Mouse (Mus musculus) embryonic facial prominence, embryonic 12.5 days (tissue): ENCODE data around the gene Fam3c. TPM values are rescaled to one million over a fixed set of nuclear protein-coding genes. Genes with fewer than 3 reads are reported as not detected.

Experiments
- ATAC-seq: fragments of 200-750 bp; cut with Nextera tagmentation; 2 replicates; pipeline ENCODE4 v1.8.0; 2017; ENCODE audit not compliant: insufficient number of reproducible peaks, insufficient read depth, low FRiP score, low TSS enrichment
- H3K27ac ChIP-seq: fragments of 300-500 bp; sonication (generic); 2 replicates; pipeline ENCODE4 v1.5.1; 2016; ENCODE audit warnings: mild to moderate bottlenecking
- H3K27me3 ChIP-seq: fragments of 300-500 bp; sonication (generic); 2 replicates; pipeline ENCODE4 v1.6.1; 2016; ENCODE audit warnings: mild to moderate bottlenecking, moderate library complexity
- H3K36me3 ChIP-seq: fragments of 300-500 bp; sonication (generic); 2 replicates; pipeline ENCODE4 v1.6.1; 2016; ENCODE audit warnings: mild to moderate bottlenecking
- H3K4me1 ChIP-seq: fragments of 300-500 bp; sonication (generic); 2 replicates; pipeline ENCODE4 v1.6.1; 2016
- H3K4me2 ChIP-seq: fragments of 300-500 bp; sonication (generic); replicated peaks from 2 replicates; pipeline ENCODE4 v1.6.1; 2016; ENCODE audit warnings: mild to moderate bottlenecking, moderate library complexity
- H3K4me3 ChIP-seq: fragments of 300-500 bp; sonication (generic); 2 replicates; pipeline ENCODE4 v1.5.1; 2016; ENCODE audit warnings: mild to moderate bottlenecking
- H3K9ac ChIP-seq: fragments of 300-500 bp; sonication (generic); 2 replicates; pipeline ENCODE4 v1.6.1; 2016; ENCODE audit warnings: mild to moderate bottlenecking, moderate library complexity
- H3K9me3 ChIP-seq: fragments of 300-500 bp; sonication (generic); 2 replicates; pipeline ENCODE4 v1.6.1; 2016; ENCODE audit warnings: mild to moderate bottlenecking, moderate library complexity
- WGBS: fragments of 180-500 bp; shearing (Covaris S2); methylation state at CpG from one replicate; pipeline ENCODE4 v1.1.7; 2016; 5-methylcytosine and 5-hydroxymethylcytosine counted together
- polyA plus RNA-seq: library from polyadenylated mRNA; unstranded; fragments of >200 nt; fragmentation: Nextera tagmentation; extraction: Ambion mirVana; gene quantifications from 2 replicates; pipeline ENCODE4 v1.2.1, GENCODE M21; 2016

The Fam3c gene
- 45.4 and 49.3 TPM in 2 replicates for polyA plus RNA-seq

DNA sequence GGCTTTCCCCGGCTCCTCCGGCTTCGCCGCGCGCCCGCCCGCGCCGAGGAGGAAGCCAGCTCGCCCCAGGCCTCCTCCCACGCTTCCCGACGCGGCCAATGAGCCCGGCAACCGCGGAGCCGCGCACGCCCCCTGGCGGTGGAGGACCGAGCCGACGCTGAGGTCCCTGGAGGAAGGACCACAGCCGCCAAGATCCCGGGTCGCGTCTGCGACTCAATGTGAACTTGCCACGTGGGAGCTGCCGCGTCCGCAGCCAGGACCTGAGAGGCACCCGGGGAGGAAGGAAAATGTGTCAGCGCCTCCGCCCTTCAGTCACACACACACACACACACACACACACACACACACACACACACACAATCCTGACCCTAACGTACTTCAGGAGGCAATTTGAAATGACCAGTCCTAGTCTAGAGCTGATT, at the start of gene Fam3c:
TSS of gene Fam3c (minus strand) at position 158 of the 422 bp plus-strand sequence.
- Histone ChIP-seq H3K4me3 (peak within 1 kb of the TSS; percentile 75), H3K9ac (peak within 1 kb of the TSS; percentile 81), H3K27me3 (no peaks in the 10 kb centered on the region), H3K4me1 (peaks cover 6% of the 10 kb centered on the region), H3K36me3 (no peaks in the 10 kb centered on the region), H3K4me2 (peak within 1 kb of the TSS; percentile 55), H3K9me3 (no peaks in the 10 kb centered on the region), H3K27ac (peak within 1 kb of the TSS; percentile 83)
- ATAC-seq, result peak; percentile 94
- under 1% methylated on average over 36 of the region's 38 CpGs for WGBS

GRCm38 (mm10) chr6:22405021-22405420, 49.0 kb upstream of the Fam3c start:
- 83% methylated on average over 3 of the region's 3 CpGs for WGBS

GRCm38 (mm10) chr6:22403736-22404135, 47.7 kb upstream of the Fam3c start:
- Histone ChIP-seq H3K27ac (no peak overlapping the region), H3K27me3 (no peaks in the 10 kb centered on the region), H3K4me2 (no peak overlapping the region), H3K4me1 (no peaks in the 10 kb centered on the region), H3K36me3 (no peaks in the 10 kb centered on the region), H3K9ac (no peak overlapping the region), H3K9me3 (no peaks in the 10 kb centered on the region), H3K4me3 (no peak overlapping the region)
- no peak for ATAC-seq
- 66% methylated on average over 5 of the region's 5 CpGs for WGBS

More at GRCm38 (mm10) chr6:22405021-22405420, 49.0 kb upstream of the Fam3c start:
- H3K9ac ChIP-seq, result no peak overlapping the region
- H3K27ac ChIP-seq, result no peak overlapping the region
- no peaks in the 10 kb centered on the region for H3K27me3 ChIP-seq
- no peaks in the 10 kb centered on the region for H3K4me1 ChIP-seq
- H3K4me3 ChIP-seq, result no peak overlapping the region
- no peak overlapping the region for H3K4me2 ChIP-seq
- no peak for ATAC-seq
- no peaks in the 10 kb centered on the region for H3K36me3 ChIP-seq
- H3K9me3 ChIP-seq, result no peaks in the 10 kb centered on the region

DNA sequence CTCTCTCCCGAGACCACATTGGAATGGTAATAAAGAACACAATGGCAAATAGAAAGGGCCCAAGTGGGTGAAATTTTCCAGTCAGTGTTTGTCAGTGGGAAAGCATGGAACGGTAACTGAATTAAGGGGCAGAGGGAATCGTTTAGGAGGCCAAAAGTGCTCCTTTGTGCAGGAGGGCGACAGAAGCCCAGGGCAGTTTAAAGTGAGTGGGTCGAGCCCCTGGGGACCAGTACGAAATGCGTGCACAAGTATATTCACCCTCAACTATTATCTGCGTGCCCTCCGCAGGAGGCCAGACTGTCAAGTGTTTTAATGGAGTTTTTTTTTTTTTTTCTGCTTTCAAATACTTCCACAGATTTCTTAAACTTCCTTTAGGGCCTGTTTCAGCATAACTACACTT, 47.3 kb upstream of the Fam3c start:
- Histone ChIP-seq H3K4me3 (no peak overlapping the region), H3K4me1 (no peaks in the 10 kb centered on the region), H3K36me3 (no peaks in the 10 kb centered on the region), H3K27me3 (no peaks in the 10 kb centered on the region), H3K27ac (no peak overlapping the region), H3K9me3 (no peaks in the 10 kb centered on the region), H3K4me2 (no peak overlapping the region), H3K9ac (no peak overlapping the region)
- no peak for ATAC-seq
- 38% methylated on average over 9 of the region's 9 CpGs for WGBS

DNA sequence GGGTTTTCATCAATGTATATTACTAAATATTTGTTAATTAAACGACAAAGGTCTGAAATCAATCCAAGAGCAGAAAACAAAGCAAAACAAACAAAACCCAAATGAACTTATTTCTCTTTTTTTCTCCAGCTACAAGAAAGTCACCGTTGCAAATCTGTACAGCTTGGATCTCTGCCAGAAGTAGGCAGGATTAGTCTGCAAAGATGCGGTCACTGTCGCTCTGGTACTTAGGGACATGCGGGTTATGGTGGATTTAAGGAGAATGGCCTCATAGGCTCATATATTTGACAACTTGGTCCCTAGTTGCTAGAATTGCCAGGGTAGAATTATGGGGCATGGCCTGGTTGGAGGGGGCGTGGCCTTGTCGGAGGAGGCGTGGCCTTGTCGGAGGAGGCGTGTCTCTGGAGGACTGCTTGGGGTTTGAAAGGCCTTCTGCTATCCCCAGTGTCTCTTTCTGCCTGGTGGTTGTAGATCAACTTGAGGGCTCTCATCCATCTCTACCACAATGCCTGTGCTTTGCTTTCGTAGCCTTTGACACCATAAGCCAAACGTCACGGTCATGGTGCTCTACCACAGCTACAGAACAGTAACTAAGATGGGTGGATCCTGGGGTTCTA, 46.6 kb upstream of the Fam3c start:
- no peaks in the 10 kb centered on the region for H3K4me1 ChIP-seq
- H3K27ac ChIP-seq, result no peak overlapping the region
- H3K4me3 ChIP-seq, result no peak overlapping the region
- ATAC-seq, result no peak
- no peak overlapping the region for H3K4me2 ChIP-seq
- H3K27me3 ChIP-seq, result no peaks in the 10 kb centered on the region
- 78% methylated on average over 13 of the region's 13 CpGs for WGBS
- no peaks in the 10 kb centered on the region for H3K9me3 ChIP-seq
- H3K36me3 ChIP-seq, result no peaks in the 10 kb centered on the region
- no peak overlapping the region for H3K9ac ChIP-seq

GRCm38 (mm10) chr6:22402037-22402436, 46.0 kb upstream of the Fam3c start:
- Histone ChIP-seq H3K9ac (no peak overlapping the region), H3K27me3 (no peaks in the 10 kb centered on the region), H3K27ac (no peak overlapping the region), H3K4me1 (no peaks in the 10 kb centered on the region), H3K4me2 (no peak overlapping the region), H3K9me3 (no peaks in the 10 kb centered on the region), H3K36me3 (no peaks in the 10 kb centered on the region), H3K4me3 (no peak overlapping the region)
- WGBS, result 84% methylated on average over 5 of the region's 5 CpGs
- ATAC-seq, result no peak

DNA sequence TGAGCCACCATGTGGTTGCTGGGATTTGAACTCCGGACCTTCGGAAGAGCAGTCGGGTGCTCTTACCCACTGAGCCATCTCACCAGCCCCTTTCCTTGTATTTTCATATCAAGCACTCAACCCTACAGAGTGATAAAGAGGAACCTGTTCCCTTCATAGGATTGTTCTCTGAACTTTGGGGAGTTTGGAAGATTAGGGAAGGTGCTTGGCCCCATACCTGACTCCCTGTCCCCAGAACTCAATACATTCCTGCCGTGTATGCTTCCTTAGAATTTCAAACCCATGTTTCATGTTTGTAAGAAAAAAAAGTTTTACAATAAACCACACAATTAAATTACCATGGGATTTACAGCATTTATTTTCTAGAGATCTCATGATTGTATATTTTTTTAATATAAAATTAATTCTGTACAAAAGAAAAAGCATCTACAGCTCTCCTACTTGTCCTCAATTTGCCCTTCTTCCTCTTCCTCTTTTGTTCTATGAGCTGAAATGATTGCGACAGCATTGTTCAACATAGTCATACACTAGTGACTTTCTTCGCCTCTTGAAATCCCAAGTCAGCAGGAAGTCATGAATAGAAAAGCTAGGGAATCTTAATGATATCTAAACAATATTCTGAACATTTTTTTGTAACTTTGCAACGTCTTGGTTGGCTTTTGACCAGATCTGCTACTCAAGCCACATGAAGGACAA, 42.2 kb upstream of the Fam3c start:
- Histone ChIP-seq H3K9me3 (no peaks in the 10 kb centered on the region), H3K4me3 (no peak overlapping the region), H3K9ac (no peak overlapping the region), H3K4me2 (no peak overlapping the region), H3K4me1 (no peaks in the 10 kb centered on the region), H3K27me3 (no peaks in the 10 kb centered on the region), H3K27ac (no peak overlapping the region), H3K36me3 (no peaks in the 10 kb centered on the region)
- WGBS, result 89% methylated on average over 7 of the region's 7 CpGs
- ATAC-seq, result no peak

GRCm38 (mm10) chr6:22395207-22395606, 39.2 kb upstream of the Fam3c start:
- 72% methylated on average over 3 of the region's 3 CpGs for WGBS
- H3K27ac ChIP-seq, result no peak overlapping the region
- H3K4me1 ChIP-seq, result no peaks in the 10 kb centered on the region
- no peak overlapping the region for H3K9ac ChIP-seq
- no peaks in the 10 kb centered on the region for H3K36me3 ChIP-seq
- H3K4me2 ChIP-seq, result no peak overlapping the region
- no peaks in the 10 kb centered on the region for H3K9me3 ChIP-seq
- no peaks in the 10 kb centered on the region for H3K27me3 ChIP-seq
- H3K4me3 ChIP-seq, result no peak overlapping the region
- no peak for ATAC-seq

DNA sequence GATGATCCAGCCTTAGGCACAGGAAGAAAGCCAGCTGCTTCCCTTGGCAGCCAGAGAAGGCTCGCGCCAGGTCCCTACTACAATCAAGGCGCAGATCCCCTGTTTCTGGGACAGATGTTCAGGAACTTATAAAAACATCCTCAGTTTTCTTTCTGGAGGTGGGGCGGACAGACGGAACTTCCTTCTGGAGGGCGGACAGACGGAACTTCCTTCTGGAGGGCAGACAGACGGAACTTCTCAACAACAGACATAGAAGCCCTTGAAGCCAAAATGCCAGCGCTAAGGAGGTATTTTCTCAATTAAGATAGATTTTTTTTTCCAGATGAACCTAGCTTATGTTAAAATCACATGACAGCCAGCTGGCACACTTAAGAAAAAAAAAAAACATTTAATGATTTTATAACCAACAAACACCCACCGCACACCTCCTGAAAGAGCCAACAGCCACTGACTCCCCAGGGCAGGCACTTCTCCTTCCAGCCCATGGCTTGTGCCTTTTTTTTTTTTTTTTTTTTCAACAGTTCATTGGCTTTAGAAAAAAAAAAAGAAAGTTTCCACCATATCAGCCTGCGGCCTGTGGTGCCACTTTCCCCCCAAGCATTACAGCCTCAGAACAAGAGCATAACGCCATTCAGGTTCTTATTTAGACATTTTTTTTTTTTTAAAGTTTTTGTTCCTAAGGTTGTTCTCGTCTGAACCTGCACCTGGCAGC, 34.8 kb upstream of the Fam3c start:
- H3K27ac ChIP-seq, result no peak overlapping the region
- no peaks in the 10 kb centered on the region for H3K27me3 ChIP-seq
- H3K9ac ChIP-seq, result no peak overlapping the region
- no peak overlapping the region for H3K4me3 ChIP-seq
- no peaks in the 10 kb centered on the region for H3K9me3 ChIP-seq
- WGBS, result 68% methylated on average over 13 of the region's 13 CpGs
- no peak for ATAC-seq
- no peak overlapping the region for H3K4me2 ChIP-seq
- H3K4me1 ChIP-seq, result no peaks in the 10 kb centered on the region
- H3K36me3 ChIP-seq, result no peaks in the 10 kb centered on the region

GRCm38 (mm10) chr6:22385254-22385870, 29.3 kb upstream of the Fam3c start:
- no peak overlapping the region for H3K4me3 ChIP-seq
- no peak overlapping the region for H3K4me2 ChIP-seq
- H3K27me3 ChIP-seq, result no peaks in the 10 kb centered on the region
- WGBS, result 75% methylated on average over 5 of the region's 5 CpGs
- ATAC-seq, result no peak
- no peaks in the 10 kb centered on the region for H3K36me3 ChIP-seq
- no peak overlapping the region for H3K27ac ChIP-seq
- no peak overlapping the region for H3K9ac ChIP-seq
- no peaks in the 10 kb centered on the region for H3K9me3 ChIP-seq
- H3K4me1 ChIP-seq, result no peaks in the 10 kb centered on the region

GRCm38 (mm10) chr6:22380269-22380668, 24.2 kb upstream of the Fam3c start:
- H3K9me3 ChIP-seq, result no peaks in the 10 kb centered on the region
- no peak overlapping the region for H3K27ac ChIP-seq
- 95% methylated on average over 3 of the region's 3 CpGs for WGBS
- no peak overlapping the region for H3K9ac ChIP-seq
- H3K36me3 ChIP-seq, result no peaks in the 10 kb centered on the region
- H3K27me3 ChIP-seq, result no peaks in the 10 kb centered on the region
- no peaks in the 10 kb centered on the region for H3K4me1 ChIP-seq
- H3K4me3 ChIP-seq, result no peak overlapping the region
- ATAC-seq, result no peak
- no peak overlapping the region for H3K4me2 ChIP-seq
